Mouse (Mus musculus) heart, adult 2 months (tissue): Measurements from ENCODE around the gene Kptn.

Source experiments
- CTCF ChIP-seq: fragments of 200-600 bp; IDR thresholded peaks from 2 replicates; pipeline ENCODE4 v1.8.1; 2022; ENCODE audit warnings: antibody characterized with exemption, mild to moderate bottlenecking, moderate library complexity
- EP300 ChIP-seq: fragments of 200-500 bp; IDR thresholded peaks from 2 replicates; pipeline ENCODE4 v1.6.1; 2011; ENCODE audit warnings: low read depth, low read length, control low read depth; ENCODE audit not compliant: insufficient read depth
- POLR2A ChIP-seq: fragments of 200-500 bp; IDR thresholded peaks from 2 replicates; pipeline ENCODE4 v1.6.1; 2011; ENCODE audit warnings: mild to moderate bottlenecking, low read depth, low read length, control low read depth; ENCODE audit not compliant: insufficient read depth

DNA sequence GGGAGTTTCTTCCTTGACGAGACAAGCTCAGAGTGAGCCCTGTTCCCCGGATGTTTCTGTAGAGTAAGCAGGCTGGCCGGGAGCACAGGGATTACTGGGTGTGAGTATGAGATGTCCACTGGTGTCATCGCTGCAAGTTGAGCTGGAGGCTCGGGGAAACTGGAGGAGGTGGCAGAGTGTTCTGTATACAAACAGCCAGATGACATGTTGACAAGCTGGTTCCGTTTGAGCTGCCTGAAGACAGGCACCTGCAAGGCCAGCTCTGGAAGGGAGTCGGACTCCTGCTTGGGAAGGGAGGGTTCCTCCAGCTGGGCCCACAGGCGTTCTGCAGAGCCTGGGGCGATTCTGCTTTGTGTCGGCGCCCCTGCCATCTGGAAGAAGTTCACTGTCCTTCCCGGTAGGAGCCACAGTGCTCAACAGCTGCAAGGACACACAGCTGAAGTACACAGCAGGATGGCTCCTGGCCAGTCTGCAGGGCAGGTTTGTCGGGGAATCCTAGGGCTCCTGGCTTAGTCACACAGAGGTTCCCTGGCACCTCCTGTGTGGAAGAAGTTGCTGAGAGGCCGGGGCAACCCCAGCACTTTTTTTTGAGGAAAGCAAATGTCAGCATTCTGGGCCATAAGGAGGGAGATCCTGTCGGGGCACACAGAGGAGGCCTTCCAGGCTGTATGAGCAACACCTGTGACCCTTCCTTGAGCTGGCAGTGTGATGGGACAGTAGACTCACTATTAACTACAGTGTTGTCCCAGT lies 17.8 kb upstream of the Kptn start:
- no peak for TF ChIP-seq CTCF
- TF ChIP-seq POLR2A: no peak
- no peak for TF ChIP-seq EP300
